Mouse (Mus musculus) cerebellum, adult 2 months (tissue): Measurements from ENCODE around the gene Akp3. TPM values are rescaled to one million over a fixed set of nuclear protein-coding genes. Genes with fewer than 3 reads are reported as not detected.

ENCODE experiments used
- DNase-seq, 2 experiments: peaks; one replicate each; pipeline ENCODE4 v3.0.0; 2021
- H3K27ac ChIP-seq: fragments of 200-500 bp; 2 replicates; pipeline ENCODE4 v1.5.1; 2012; ENCODE audit warnings: low read length, control low read depth, inconsistent platforms; ENCODE audit not compliant: insufficient read depth
- H3K27me3 ChIP-seq: fragments of 200-500 bp; 2 replicates; pipeline ENCODE4 v1.6.1; 2012; ENCODE audit warnings: inconsistent platforms, mild to moderate bottlenecking, low read length, moderate library complexity; ENCODE audit not compliant: control insufficient read depth, insufficient read depth
- H3K4me1 ChIP-seq: fragments of 200-500 bp; 2 replicates; pipeline ENCODE4 v1.6.1; 2011; ENCODE audit warnings: low read length; ENCODE audit not compliant: control insufficient read depth, insufficient read depth
- H3K4me3 ChIP-seq: fragments of 200-500 bp; replicated peaks from 2 replicates; pipeline ENCODE3; 2011; ENCODE audit warnings: mild to moderate bottlenecking, low read depth, low read length, control low read depth; ENCODE audit not compliant: insufficient read depth
- CTCF ChIP-seq: fragments of 200-500 bp; IDR thresholded peaks from 2 replicates; pipeline ENCODE4 v1.5.1; 2011; ENCODE audit warnings: low read depth, mild to moderate bottlenecking, control low read depth, low read length, moderate library complexity, borderline replicate concordance; ENCODE audit not compliant: insufficient read depth
- POLR2A ChIP-seq: fragments of 200-500 bp; IDR thresholded peaks from 2 replicates; pipeline ENCODE4 v1.6.1; 2011; ENCODE audit warnings: low read length, control low read depth, borderline replicate concordance; ENCODE audit not compliant: insufficient read depth
- WGBS: fragments of 180-500 bp; shearing (Covaris S2); methylation state at CpG from one replicate; pipeline ENCODE4 v1.1.7; 2018; 5-methylcytosine and 5-hydroxymethylcytosine counted together
- polyA plus RNA-seq: library from polyadenylated mRNA; depleted of rRNA; stranded (reverse); fragments of >200 nt; gene quantifications from 2 replicates; pipeline ENCODE4 v1.2.3, GENCODE M21; 2012; rRNA removed

Gene Akp3
- 0.08 TPM in 2 replicates for polyA plus RNA-seq

DNA sequence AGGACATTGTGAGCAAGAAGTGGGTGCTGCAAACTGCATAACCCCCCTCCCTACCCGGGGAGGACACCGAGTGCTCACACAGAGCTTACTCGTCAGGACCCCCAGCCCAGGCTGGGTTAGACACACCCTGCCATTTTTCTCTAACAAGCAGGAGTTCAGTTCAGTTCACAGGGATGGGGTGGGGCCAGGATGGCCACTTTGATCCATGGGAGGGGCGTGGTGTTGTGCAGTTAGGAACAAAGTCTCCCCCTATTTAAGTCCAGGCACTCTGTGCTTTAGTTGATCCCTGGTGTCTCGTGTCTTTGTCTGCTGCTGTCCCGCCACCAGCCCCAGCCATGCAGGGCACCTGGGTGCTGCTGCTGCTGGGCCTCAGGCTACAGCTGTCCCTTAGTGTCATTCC lies at the start of gene Akp3:
Akp3 (plus strand) TSS at position 301 of the 400 bp plus-strand sequence.
- 85% methylated on average over 6 of the region's 6 CpGs for WGBS
- DNase-seq, result no peak
- no peak for TF ChIP-seq POLR2A
- TF ChIP-seq CTCF, result no peak
- Histone ChIP-seq H3K4me3 (no peak within 1 kb of the TSS), H3K27me3 (no peaks in the 10 kb centered on the region; the same call in 1 of the 2 replicates), H3K4me1 (peaks cover 2% of the 10 kb centered on the region; the same call in 1 of the 2 replicates), H3K27ac (no peak within 1 kb of the TSS)

DNA sequence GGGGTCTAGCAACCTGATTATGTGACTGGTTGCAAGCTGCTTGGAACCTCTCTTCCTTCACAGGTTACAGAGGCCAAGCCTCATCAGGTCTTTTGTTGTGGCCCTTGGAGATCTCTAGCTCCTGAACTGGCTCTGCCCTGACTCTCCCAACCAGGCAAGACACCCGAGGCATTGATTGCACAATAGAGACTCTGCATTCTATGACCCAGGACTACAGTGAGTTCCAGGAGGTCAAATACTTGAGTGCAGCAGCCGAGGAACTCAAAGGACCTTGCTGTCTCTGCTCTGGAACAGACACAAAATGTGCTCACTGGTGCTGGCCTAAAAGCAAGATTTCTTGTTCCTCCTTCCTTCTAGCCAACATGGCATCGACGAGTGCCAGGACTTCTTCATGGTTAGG lies 38.6 kb upstream of the Akp3 start:
- Histone ChIP-seq H3K4me3 (no peak overlapping the region), H3K4me1 (no peaks in the 10 kb centered on the region), H3K27me3 (no peaks in the 10 kb centered on the region), H3K27ac (no peak overlapping the region)
- 49% methylated on average over 4 of the region's 4 CpGs for WGBS
- TF ChIP-seq CTCF (no peak), POLR2A (no peak)
- DNase-seq, result no peak

DNA sequence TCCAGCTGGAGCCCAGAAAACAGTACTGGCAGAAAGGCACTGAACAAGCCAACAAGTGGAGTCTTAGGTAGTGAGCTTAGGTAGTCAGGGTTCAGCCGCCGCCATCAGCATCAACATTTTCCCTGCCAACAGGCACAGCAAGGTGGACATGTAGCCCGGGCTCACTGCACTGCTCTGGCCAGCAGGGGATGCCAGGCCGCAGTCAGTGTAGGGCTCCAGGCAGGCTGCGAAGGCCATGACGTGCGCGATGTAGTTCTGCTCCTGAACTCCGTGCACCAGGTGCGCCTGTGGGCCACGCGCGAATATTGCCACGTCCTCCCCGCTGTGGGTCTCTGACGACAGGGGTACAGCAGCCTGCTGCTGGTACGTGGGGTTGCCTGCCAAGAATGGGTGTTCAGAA lies 37.8 kb upstream of the Akp3 start:
- no peak for TF ChIP-seq POLR2A
- 62% methylated on average over 17 of the region's 17 CpGs for WGBS
- Histone ChIP-seq H3K4me1 (no peaks in the 10 kb centered on the region), H3K27me3 (no peaks in the 10 kb centered on the region), H3K4me3 (no peak overlapping the region), H3K27ac (no peak overlapping the region)
- DNase-seq, result no peak

DNA sequence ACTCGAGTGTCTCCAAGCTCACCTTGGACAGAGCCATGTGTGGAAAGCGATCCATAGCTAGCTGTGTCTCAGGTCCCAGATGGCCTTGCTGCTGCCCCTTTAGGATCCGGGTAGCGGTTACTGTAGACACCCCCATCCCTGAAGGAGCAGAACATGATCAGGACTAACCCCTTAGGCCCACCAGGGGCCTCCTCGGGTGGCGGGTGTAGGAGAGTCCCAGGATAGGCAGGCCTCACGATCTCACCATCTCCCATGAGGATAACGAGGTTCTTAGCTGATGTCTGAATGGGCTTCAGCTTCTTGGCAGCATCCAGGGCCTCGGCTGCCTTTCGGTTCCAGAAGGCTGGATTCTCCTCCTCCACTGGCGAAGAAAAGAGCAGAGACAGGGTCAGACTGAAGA lies 35.5 kb upstream of the Akp3 start:
- H3K27me3 ChIP-seq, result no peaks in the 10 kb centered on the region
- DNase-seq, result no peak
- no peak overlapping the region for H3K4me3 ChIP-seq
- H3K27ac ChIP-seq, result no peak overlapping the region
- 82% methylated on average over 11 of the region's 11 CpGs for WGBS
- TF ChIP-seq CTCF (no peak), POLR2A (no peak)
- no peaks in the 10 kb centered on the region for H3K4me1 ChIP-seq

DNA sequence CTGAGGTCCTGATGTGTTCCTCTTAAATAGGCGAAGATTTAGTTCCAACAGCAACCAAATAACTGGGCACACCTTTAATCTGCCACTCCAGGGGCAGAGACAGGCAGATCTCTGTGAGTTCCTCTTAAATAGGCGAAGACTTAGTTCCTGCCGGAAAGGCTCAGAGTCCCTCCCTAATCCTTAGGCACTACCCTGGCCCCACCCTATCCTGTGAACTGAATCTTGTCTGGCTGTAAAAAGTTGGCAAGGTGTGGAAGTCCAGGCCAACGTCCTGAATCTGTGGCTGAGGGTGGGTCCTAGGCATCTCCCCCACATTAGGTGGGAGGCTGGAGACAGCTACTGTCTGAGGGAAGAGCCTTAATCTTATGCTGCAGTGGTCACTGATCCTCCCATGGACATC lies 34.9 kb upstream of the Akp3 start, which contains the start of gene Alppl2:
Alppl2 (minus strand) TSS at position 101 of the 400 bp plus-strand sequence.
- TF ChIP-seq CTCF, result no peak
- TF ChIP-seq POLR2A, result no peak
- no peak within 1 kb of the TSS for H3K27ac ChIP-seq
- no peaks in the 10 kb centered on the region for H3K27me3 ChIP-seq
- no peak for DNase-seq
- H3K4me1 ChIP-seq, result no peaks in the 10 kb centered on the region
- 82% methylated on average over 4 of the region's 4 CpGs for WGBS
- H3K4me3 ChIP-seq, result no peak within 1 kb of the TSS

DNA sequence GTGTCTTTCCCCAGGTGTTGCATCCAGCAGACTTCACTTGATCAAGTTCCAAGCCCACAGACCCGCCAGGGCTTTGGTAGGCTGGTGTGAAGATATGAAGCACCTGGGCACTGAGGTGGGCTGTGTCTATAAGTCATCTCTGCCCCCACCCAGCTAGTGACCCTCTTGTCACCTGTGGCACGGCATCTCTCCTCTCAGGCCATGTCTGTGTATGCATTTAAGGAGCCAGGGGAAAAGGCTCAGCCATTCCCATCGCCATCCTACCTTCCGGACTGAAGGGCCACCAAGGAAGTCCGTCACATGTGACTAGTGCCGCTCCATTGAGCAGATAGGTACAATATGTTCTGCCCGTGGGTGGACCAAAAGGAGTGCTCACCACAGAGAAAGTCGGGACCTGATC lies 29.1 kb upstream of the Akp3 start:
- Histone ChIP-seq H3K27me3 (no peaks in the 10 kb centered on the region), H3K27ac (no peak overlapping the region), H3K4me3 (no peak overlapping the region), H3K4me1 (no peaks in the 10 kb centered on the region)
- no peak for DNase-seq
- WGBS, result 45% methylated on average over 8 of the region's 8 CpGs
- TF ChIP-seq CTCF (no peak), POLR2A (no peak)

DNA sequence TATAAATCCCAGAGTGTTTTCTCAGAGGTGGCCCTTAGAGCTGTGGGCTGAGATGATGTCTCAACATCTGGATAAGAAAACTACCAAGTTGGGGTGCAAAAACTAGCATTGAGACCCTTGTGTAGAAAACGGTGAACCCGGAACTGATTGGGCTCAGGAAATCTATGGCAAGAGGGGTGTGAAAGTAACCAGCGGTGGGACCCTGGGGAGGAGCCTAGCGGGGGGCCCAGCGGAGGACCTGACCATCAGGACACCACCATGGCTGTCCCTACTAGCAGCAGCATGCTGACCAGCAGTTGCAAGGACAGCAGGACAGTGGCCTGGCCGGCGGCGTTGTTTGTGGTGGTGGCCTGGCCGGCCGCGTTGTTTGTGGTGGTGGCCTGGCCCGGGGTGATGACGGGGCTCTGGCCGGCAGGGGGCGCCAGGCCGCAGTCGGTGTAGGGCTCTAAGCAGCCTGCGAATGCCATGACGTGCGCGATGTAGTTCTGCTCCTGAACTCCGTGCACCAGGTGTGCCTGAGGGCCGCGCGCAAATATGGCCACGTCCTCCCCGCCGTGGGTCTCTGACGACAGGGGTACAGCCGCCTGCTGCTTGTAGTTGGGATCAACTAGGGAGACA lies 26.3 kb upstream of the Akp3 start:
- WGBS, result 13% methylated on average over 30 of the region's 30 CpGs
- H3K27me3 ChIP-seq, result no peaks in the 10 kb centered on the region
- H3K4me1 ChIP-seq, result no peaks in the 10 kb centered on the region
- TF ChIP-seq CTCF (peak; percentile 22; the same call in 1 of the 2 replicates), POLR2A (no peak)
- no peak overlapping the region for H3K4me3 ChIP-seq
- H3K27ac ChIP-seq, result no peak overlapping the region
- DNase-seq, result peak; percentile 15 to 32

DNA sequence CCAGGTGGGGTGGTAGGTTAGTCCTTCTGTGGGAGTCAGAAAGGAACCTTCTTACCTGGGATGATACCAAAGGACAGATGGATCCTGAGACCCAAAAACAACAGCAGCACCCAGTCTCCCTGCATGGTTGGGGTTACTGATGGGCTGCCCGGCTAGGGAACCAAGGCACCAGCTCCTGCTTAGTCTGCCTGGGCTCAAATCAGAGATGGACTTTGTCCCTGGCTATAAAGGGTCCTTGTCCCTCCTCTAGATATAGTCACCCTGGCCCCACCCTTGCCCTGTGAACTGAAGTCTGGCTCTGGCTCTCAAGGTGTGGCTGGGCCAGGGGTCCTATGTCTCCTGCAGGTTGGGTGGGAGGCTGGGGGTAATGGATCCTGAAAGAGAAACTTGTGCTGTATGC lies 23.4 kb upstream of the Akp3 start, which contains the start of gene Alpi:
Alpi (minus strand) TSS at position 196 of the 400 bp plus-strand sequence.
- 83% methylated on average over 1 of the region's 1 CpGs for WGBS
- TF ChIP-seq POLR2A (no peak), CTCF (no peak)
- no peak for DNase-seq
- Histone ChIP-seq H3K27me3 (no peaks in the 10 kb centered on the region), H3K27ac (no peak within 1 kb of the TSS), H3K4me3 (no peak within 1 kb of the TSS), H3K4me1 (no peaks in the 10 kb centered on the region)
